Mouse (Mus musculus): ENCODE measurements at regions not wholly inside any gene's neighbourhood (a gene's known extent, or its start where the extent isn't known, plus 50 kb on each side); places are given as distances from the start of the nearest gene placed in this dataset.
"Not testable (repeated sequence)": the region's sequence is repeated elsewhere in the genome, so short reads cannot be mapped to it uniquely, and the experiment has no call there.

- H3K36me3 ChIP-seq (ENCODE audit: control insufficient read depth, insufficient read depth, low read length); H3K27ac ChIP-seq (replicated peaks; ENCODE audit: low read depth, low read length); H3K27me3 ChIP-seq (ENCODE audit: control insufficient read depth, insufficient read depth, low read length); DNase-seq; ATAC-seq (ENCODE audit: low FRiP score, low TSS enrichment); H3K9me3 ChIP-seq (ENCODE audit: control insufficient read depth, low read length); H3K4me1 ChIP-seq (ENCODE audit: control insufficient read depth, insufficient read depth, low read length); H3K9ac ChIP-seq (replicated peaks; ENCODE audit: low read length); H3K4me2 ChIP-seq (ENCODE audit: low read length); H3K4me3 ChIP-seq (replicated peaks; ENCODE audit: low read depth, low read length): not testable (repeated sequence)
- WGBS = 67% methylated on average over 2 of the region's 7 CpGs
Measured at GRCm38 (mm10) chr6:47679946-47680345, 84.8 kb upstream of the Ezh2 start.

- not testable (repeated sequence) for H3K9me3 ChIP-seq (ENCODE audit: control insufficient read depth, low read length); H3K27me3 ChIP-seq (ENCODE audit: control insufficient read depth, insufficient read depth, low read length); H3K4me1 ChIP-seq (ENCODE audit: control insufficient read depth, insufficient read depth, low read length); H3K27ac ChIP-seq (replicated peaks; ENCODE audit: low read depth, low read length); H3K9ac ChIP-seq (replicated peaks; ENCODE audit: low read length); H3K36me3 ChIP-seq (ENCODE audit: control insufficient read depth, insufficient read depth, low read length); DNase-seq; ATAC-seq (ENCODE audit: low FRiP score, low TSS enrichment)
- H3K4me3 ChIP-seq (replicated peaks; ENCODE audit: low read depth, low read length) = 0 out of 2 replicates have a peak overlapping the region, but pooled peaks have one; percentile 24
- peak overlapping the region; percentile 33 for H3K4me2 ChIP-seq (ENCODE audit: low read length)
- WGBS = 9% methylated on average over 8 of the region's 33 CpGs
Measured at GRCm38 (mm10) chr6:47672741-47673140, 77.6 kb upstream of the Ezh2 start.

GRCm38 (mm10) chr6:47652880-47653279, 57.7 kb upstream of the Ezh2 start:
- WGBS = 64% methylated on average over 2 of the region's 3 CpGs
- ATAC-seq (ENCODE audit: low FRiP score, low TSS enrichment) = not testable (repeated sequence)

GRCm38 (mm10) chr6:47651385-47651718, 56.2 kb upstream of the Ezh2 start:
- H3K9ac ChIP-seq (replicated peaks; ENCODE audit: low read length) = peak overlapping the region; percentile 48
- not testable (repeated sequence) for H3K9me3 ChIP-seq (ENCODE audit: control insufficient read depth, low read length); H3K36me3 ChIP-seq (ENCODE audit: control insufficient read depth, insufficient read depth, low read length); DNase-seq; H3K4me1 ChIP-seq (ENCODE audit: control insufficient read depth, insufficient read depth, low read length); H3K27me3 ChIP-seq (ENCODE audit: control insufficient read depth, insufficient read depth, low read length)
- peak overlapping the region; percentile 70 for H3K27ac ChIP-seq (replicated peaks; ENCODE audit: low read depth, low read length)
- ATAC-seq (ENCODE audit: low FRiP score, low TSS enrichment) = peak; percentile 59
- WGBS = 1% methylated on average over 22 of the region's 23 CpGs
- H3K4me3 ChIP-seq (replicated peaks; ENCODE audit: low read depth, low read length) = peak overlapping the region; percentile 65
- H3K4me2 ChIP-seq (ENCODE audit: low read length) = peak overlapping the region; percentile 63

More at GRCm38 (mm10) chr6:47652880-47653279, 57.7 kb upstream of the Ezh2 start:
- H3K36me3 ChIP-seq (ENCODE audit: control insufficient read depth, insufficient read depth, low read length); H3K4me3 ChIP-seq (replicated peaks; ENCODE audit: low read depth, low read length); DNase-seq; H3K27me3 ChIP-seq (ENCODE audit: control insufficient read depth, insufficient read depth, low read length); H3K4me1 ChIP-seq (ENCODE audit: control insufficient read depth, insufficient read depth, low read length); H3K27ac ChIP-seq (replicated peaks; ENCODE audit: low read depth, low read length); H3K9me3 ChIP-seq (ENCODE audit: control insufficient read depth, low read length); H3K9ac ChIP-seq (replicated peaks; ENCODE audit: low read length); H3K4me2 ChIP-seq (ENCODE audit: low read length): not testable (repeated sequence)

- WGBS = 4% methylated on average over 46 of the region's 46 CpGs
- peak; percentile 96 for ATAC-seq (ENCODE audit: low FRiP score, low TSS enrichment)
- H3K27ac ChIP-seq (replicated peaks; ENCODE audit: low read depth, low read length) = peak overlapping the region; percentile 70
- peak; percentile 93 for DNase-seq
- no peaks in the 10 kb centered on the region for H3K4me1 ChIP-seq (ENCODE audit: control insufficient read depth, insufficient read depth, low read length)
- H3K9me3 ChIP-seq (ENCODE audit: control insufficient read depth, low read length) = no peaks in the 10 kb centered on the region
- H3K9ac ChIP-seq (replicated peaks; ENCODE audit: low read length) = peak overlapping the region; percentile 48
- H3K4me2 ChIP-seq (ENCODE audit: low read length) = peak overlapping the region; percentile 63
- H3K27me3 ChIP-seq (ENCODE audit: control insufficient read depth, insufficient read depth, low read length) = no peaks in the 10 kb centered on the region
- no peaks in the 10 kb centered on the region for H3K36me3 ChIP-seq (ENCODE audit: control insufficient read depth, insufficient read depth, low read length)
- peak overlapping the region; percentile 65 for H3K4me3 ChIP-seq (replicated peaks; ENCODE audit: low read depth, low read length)
Measured at GRCm38 (mm10) chr6:47650463-47651384, 55.6 kb upstream of the Ezh2 start.

- Histone ChIP-seq H3K27ac (replicated peaks; ENCODE audit: low read depth, low read length) (no peak overlapping the region), H3K9ac (replicated peaks; ENCODE audit: low read length) (no peak overlapping the region), H3K4me1 (ENCODE audit: control insufficient read depth, insufficient read depth, low read length) (no peaks in the 10 kb centered on the region), H3K9me3 (ENCODE audit: control insufficient read depth, low read length) (no peaks in the 10 kb centered on the region), H3K36me3 (ENCODE audit: control insufficient read depth, insufficient read depth, low read length) (no peaks in the 10 kb centered on the region), H3K27me3 (ENCODE audit: control insufficient read depth, insufficient read depth, low read length) (no peaks in the 10 kb centered on the region), H3K4me2 (ENCODE audit: low read length) (no peak overlapping the region), H3K4me3 (replicated peaks; ENCODE audit: low read depth, low read length) (no peak overlapping the region)
- peak; percentile 1 for DNase-seq
- 0 out of 2 replicates have a peak, but pooled peaks have one; percentile 9 for ATAC-seq (ENCODE audit: low FRiP score, low TSS enrichment)
- WGBS = 92% methylated on average over 6 of the region's 6 CpGs
Measured at GRCm38 (mm10) chr6:47649961-47650360, 54.8 kb upstream of the Ezh2 start.

- H3K4me2 ChIP-seq (ENCODE audit: low read length) = no peak overlapping the region
- no peaks in the 10 kb centered on the region for H3K9me3 ChIP-seq (ENCODE audit: control insufficient read depth, low read length)
- DNase-seq (no peak), ATAC-seq (ENCODE audit: low FRiP score, low TSS enrichment) (no peak)
- H3K27me3 ChIP-seq (ENCODE audit: control insufficient read depth, insufficient read depth, low read length) = no peaks in the 10 kb centered on the region
- no peak overlapping the region for H3K4me3 ChIP-seq (replicated peaks; ENCODE audit: low read depth, low read length)
- no peaks in the 10 kb centered on the region for H3K4me1 ChIP-seq (ENCODE audit: control insufficient read depth, insufficient read depth, low read length)
- no peak overlapping the region for H3K27ac ChIP-seq (replicated peaks; ENCODE audit: low read depth, low read length)
- H3K9ac ChIP-seq (replicated peaks; ENCODE audit: low read length) = no peak overlapping the region
- no peaks in the 10 kb centered on the region for H3K36me3 ChIP-seq (ENCODE audit: control insufficient read depth, insufficient read depth, low read length)
- 85% methylated on average over 5 of the region's 5 CpGs for WGBS
Measured at GRCm38 (mm10) chr6:47649451-47649931, 54.4 kb upstream of the Ezh2 start.

- DNase-seq (no peak), ATAC-seq (ENCODE audit: low FRiP score, low TSS enrichment) (no peak)
- H3K27me3 ChIP-seq (ENCODE audit: control insufficient read depth, insufficient read depth, low read length) = no peaks in the 10 kb centered on the region
- H3K4me2 ChIP-seq (ENCODE audit: low read length) = no peak overlapping the region
- no peaks in the 10 kb centered on the region for H3K9me3 ChIP-seq (ENCODE audit: control insufficient read depth, low read length)
- no peaks in the 10 kb centered on the region for H3K4me1 ChIP-seq (ENCODE audit: control insufficient read depth, insufficient read depth, low read length)
- H3K36me3 ChIP-seq (ENCODE audit: control insufficient read depth, insufficient read depth, low read length) = no peaks in the 10 kb centered on the region
- no peak overlapping the region for H3K27ac ChIP-seq (replicated peaks; ENCODE audit: low read depth, low read length)
- H3K4me3 ChIP-seq (replicated peaks; ENCODE audit: low read depth, low read length) = no peak overlapping the region
- H3K9ac ChIP-seq (replicated peaks; ENCODE audit: low read length) = no peak overlapping the region
- 83% methylated on average over 5 of the region's 5 CpGs for WGBS
Measured at GRCm38 (mm10) chr6:47648899-47649298, 53.8 kb upstream of the Ezh2 start.

- no peaks in the 10 kb centered on the region for H3K9me3 ChIP-seq (ENCODE audit: control insufficient read depth, low read length)
- H3K9ac ChIP-seq (replicated peaks; ENCODE audit: low read length) = no peak overlapping the region
- DNase-seq (no peak), ATAC-seq (ENCODE audit: low FRiP score, low TSS enrichment) (no peak)
- no peaks in the 10 kb centered on the region for H3K4me1 ChIP-seq (ENCODE audit: control insufficient read depth, insufficient read depth, low read length)
- no peak overlapping the region for H3K27ac ChIP-seq (replicated peaks; ENCODE audit: low read depth, low read length)
- H3K27me3 ChIP-seq (ENCODE audit: control insufficient read depth, insufficient read depth, low read length) = no peaks in the 10 kb centered on the region
- 93% methylated on average over 7 of the region's 7 CpGs for WGBS
- no peaks in the 10 kb centered on the region for H3K36me3 ChIP-seq (ENCODE audit: control insufficient read depth, insufficient read depth, low read length)
- H3K4me2 ChIP-seq (ENCODE audit: low read length) = no peak overlapping the region
- H3K4me3 ChIP-seq (replicated peaks; ENCODE audit: low read depth, low read length) = no peak overlapping the region
Measured at GRCm38 (mm10) chr6:47648316-47648715, 53.2 kb upstream of the Ezh2 start.

Measured in midbrain, embryonic 14.5 days (tissue).